Mouse (Mus musculus) urinary bladder, postnatal 25 days (tissue): ENCODE data around the gene Ap1b1.
"Not testable (repeated sequence)": the region's sequence is repeated elsewhere in the genome, so short reads cannot be mapped to it uniquely, and the experiment has no call there.

Experiments
- DNase-seq: peaks from one replicate; pipeline ENCODE4 v3.0.0; 2022; ENCODE audit warnings: low spot score

Gene Ap1b1

GRCm38 (mm10) chr11:5062326-5062725 is 75.7 kb downstream of the Ap1b1 start:
- no peak for DNase-seq

- DNase-seq, result no peak
Observed at GRCm38 (mm10) chr11:5062860-5063505, 76.4 kb downstream of the Ap1b1 start.

DNA sequence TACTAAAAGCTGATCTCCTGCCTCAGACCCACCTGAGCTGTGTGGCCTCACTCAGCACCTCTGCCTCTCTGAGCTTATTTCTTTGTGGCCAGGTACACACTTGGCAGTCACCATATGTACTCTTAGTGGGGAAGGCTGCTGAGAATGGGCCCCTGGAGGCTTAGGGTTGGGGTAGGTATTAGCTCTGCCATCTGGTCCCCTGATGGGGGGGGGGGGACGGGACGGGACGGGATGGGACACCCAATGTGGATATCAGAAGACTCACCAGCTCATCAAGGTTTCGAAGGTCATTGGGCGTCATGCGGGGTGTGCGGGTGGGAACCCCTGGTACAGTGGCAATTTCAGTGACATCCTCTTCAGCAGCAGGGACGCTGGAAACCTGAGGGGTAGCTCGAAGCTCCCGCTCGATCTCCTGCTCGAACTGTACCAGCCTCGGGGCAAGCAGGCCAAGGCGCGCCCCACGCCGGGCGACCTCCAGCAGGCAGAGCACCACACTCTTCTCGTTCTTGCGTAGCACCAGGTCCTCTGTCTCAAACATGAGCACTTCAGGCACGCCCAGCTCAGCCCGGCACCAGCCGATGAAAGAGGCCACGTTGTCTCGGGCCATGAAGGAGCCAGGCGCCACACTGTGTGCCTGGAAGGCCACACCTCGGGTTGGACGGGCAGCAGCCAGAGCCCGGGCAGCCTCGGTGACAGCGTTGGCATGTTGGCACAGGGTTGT is 77.1 kb downstream of the Ap1b1 start:
- DNase-seq, result no peak

- DNase-seq, result peak; percentile 25
Observed at GRCm38 (mm10) chr11:5064282-5065055, 77.8 kb downstream of the Ap1b1 start.

DNA sequence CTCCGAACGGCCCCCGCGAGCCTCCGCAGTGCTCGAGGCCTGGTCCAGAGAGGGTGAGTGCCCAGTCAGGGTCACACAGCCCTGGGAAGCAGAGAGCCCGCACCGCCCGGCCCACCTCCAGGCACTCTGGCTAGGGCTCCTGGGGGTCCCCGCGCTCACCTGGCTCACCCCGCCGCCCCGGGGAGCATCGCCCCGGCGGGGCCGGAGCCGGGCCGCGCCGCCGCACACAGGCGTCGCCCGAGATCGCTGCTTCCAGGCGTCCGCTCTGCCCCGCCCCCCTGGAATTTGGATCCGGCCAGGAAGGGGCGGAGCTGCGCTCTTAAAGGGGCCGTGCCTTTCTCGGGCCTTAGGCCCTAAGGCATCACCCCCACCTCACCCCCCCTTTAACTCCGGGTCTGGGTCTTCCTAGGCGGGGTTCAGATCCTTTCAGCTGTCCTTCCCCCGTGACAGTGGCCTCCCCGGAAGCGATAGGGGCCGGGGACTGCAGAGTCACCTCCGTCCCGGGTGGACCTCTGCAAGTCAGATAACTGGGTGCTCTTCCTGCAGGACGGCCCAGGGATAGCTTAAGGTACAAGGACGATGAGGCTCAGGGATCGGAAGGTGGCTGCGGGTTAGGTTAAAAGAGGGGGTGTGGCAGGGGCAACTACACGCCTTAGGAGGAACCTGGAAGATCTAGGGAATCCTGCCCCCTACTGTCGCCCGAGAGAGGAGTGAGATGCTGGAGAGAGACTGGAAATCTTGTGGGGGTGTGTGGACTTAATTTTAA is 78.6 kb downstream of the Ap1b1 start, which contains the start of gene Gas2l1:
Gene Gas2l1, minus strand, starts transcription at position 272 of the 766 bp plus-strand sequence.
- peak; percentile 91 for DNase-seq

GRCm38 (mm10) chr11:5067063-5067462 is 80.4 kb downstream of the Ap1b1 start:
- DNase-seq, result no peak

DNA sequence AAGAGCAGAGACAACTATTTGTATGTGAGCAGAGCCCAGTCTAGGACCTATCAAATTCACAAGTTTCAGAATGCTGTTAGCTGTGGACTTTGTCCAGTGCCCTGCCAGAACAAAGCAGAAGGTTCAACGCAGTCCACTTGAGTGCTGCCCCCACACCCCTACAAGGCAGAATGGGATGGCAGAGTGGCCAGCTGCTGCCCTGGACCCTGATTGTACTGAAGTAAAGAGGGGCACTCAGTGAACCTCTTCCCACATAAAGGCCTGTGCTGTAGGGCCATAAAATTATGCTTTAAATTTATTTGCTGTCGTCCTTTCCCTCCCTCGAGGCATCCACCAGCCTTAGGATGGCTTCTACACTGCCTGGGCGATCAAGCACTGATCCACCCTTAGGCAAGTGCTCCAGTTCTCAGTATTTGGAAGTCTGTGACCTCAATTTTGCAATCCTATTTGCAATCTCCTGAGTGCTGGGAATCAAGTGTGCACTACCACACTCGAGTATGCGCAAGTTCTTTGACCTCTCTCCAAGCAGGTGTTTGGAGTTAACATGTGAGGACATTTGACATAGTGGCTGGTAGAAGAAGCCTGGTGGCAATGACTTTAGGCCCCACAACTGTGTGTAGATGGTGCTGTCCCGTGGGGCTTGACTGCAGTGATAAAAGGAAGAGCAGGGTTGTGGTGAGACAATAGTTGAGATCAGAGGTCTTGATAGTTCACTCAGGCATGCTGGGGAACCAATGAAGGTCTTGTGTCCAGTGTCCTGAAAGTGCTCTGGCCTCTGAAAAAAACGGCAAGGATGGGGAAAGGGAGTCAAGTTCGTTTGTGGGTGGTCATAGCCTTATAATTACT is 81.7 kb downstream of the Ap1b1 start:
- DNase-seq, result no peak

DNA sequence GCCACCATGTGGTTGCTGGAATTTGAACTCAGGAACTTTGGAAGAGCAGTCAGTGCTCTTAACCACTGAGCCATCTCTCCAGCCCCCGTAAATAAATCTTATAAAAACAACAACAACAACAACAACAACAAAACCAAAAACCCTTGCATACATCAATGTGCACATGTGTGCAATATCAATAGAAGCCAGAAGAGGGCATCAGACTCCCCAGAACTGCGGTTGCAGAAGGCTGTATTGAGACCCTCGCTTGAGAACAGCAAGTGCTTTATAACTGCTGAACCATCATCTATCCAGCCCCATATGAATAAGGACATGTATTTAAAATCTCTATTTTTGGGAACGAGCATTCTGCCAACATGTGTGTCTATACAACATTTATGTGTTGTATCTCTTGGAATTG is 88.3 kb downstream of the Ap1b1 start:
- DNase-seq, result no peak

DNA sequence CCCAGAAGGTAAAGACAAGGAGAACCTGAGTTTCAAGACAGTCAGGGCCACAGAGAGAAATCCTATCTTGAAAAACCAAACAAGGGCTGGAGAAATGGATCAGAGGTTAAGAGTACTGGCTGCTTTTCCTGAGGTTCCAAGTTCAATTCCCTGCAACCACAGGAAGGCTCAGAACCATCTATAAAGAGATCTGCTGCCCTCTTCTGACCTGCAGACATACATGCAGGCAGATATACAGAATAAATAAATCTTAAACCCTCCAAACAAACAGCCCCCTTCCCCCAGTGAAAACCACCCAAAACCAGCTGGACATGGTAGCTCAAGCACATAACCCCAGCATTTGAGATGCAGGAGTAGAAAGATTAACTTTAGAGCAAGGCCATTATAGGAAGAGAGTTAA is 89.1 kb downstream of the Ap1b1 start:
- DNase-seq, result no peak

DNA sequence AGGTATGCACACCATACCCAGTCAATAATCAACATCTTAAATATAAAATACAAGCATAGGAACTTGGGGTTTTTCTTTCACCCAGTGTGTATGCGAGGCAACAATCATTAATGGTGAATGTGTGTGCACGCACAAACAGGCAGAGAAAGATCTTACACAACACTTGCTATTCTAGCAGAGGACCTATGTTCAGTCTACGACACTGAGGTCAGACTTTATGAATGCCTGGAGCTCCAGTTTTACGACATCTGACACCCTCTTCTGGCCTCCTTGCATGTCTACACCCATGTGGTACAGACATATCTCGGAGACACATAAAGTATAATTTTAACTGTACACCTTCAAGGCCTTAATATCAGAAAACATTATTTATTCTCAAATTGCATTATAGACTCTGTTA is 90.2 kb downstream of the Ap1b1 start:
- DNase-seq, result not testable (repeated sequence)

GRCm38 (mm10) chr11:5089147-5089546 is 102.5 kb downstream of the Ap1b1 start:
- DNase-seq, result no peak

DNA sequence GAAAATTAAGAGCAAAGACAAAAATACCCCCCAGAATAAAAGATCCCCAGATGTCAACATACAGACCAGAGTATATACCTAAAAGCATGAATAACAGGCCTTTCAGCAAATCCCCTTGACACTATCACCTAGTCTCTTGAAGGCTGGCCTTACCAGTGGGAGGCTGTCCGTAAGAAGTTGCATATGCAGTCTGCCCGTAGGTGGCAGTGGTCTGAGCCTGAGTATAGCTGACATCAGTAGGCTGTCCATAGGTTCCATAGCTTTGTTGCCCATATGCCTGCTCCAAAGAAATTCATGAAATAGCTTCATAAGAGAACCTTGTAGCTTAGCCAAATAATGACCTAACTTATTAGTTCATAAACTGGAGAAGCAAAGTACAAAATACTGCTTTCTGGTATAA is 105.1 kb downstream of the Ap1b1 start:
- no peak for DNase-seq
